Mouse (Mus musculus) spleen, postnatal 4 days (tissue): ENCODE results near the gene Impg2.

Experiments
- DNase-seq, 2 experiments: peaks; one replicate each; pipeline ENCODE4 v3.0.0; 2022; ENCODE audit warnings: low spot score in 2 of 2

The Impg2 gene

DNA sequence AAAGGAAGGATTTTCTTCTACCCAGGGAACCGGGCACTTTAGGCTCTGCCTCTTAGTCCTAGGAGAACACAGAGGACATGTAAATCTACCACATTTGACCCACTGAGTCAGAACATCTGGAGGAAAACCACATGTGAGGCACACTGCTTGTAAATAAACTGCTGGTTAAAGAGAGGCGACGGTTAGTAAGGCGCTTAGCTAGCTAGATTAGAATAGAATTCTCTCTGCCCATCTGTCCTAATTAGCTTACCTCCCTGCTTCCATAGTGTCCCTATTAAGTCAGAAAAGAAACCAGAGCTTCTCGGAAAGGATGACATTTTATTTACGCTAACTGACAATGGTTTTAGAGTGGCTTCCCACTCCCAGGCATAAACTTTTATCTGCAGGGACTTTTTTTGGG, at the start of gene Impg2:
Gene Impg2, plus strand, starts transcription at position 263 of the 400 bp plus-strand sequence.
- no peak for DNase-seq

DNA sequence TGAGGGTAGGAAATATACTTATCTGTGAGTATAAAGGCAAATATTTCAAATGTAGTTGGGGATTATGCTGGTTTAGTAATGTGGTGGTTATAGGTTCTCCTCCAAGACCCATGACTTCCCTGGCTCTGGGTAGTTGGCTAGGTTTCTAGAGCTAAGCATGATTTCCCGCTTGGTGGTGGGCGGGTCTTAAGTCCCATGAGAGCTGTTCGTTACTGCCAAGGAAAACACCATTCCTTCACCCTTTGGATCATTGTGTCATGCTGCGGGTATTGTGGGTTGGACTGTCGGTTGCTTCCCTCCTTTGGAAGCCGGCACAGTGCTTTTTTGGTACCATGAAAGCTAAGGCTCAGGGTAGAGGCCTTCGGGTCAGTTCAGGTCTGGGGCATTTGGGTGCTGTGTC, 40.6 kb upstream of the Impg2 start:
- DNase-seq: no peak

DNA sequence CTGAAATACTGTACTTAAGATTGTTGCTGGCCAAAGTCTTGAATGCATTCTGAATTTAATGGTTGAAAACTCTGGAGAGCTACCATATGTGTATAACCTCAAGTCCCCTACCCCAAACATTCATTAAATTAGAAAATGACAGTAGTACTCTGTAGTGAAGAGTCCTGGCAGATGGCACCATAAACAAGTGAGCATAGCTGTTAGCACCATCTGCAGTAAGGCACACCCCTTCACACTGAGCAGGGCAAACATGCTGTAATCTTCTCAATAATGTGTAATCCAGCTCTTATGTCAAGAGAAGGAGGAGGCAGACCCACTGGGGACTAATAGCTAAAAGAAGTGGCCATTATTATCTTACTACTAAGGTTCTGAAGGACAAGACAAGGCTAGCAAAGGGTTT, 33.9 kb upstream of the Impg2 start:
- no peak for DNase-seq

- DNase-seq: no peak
Measured at GRCm38 (mm10) chr16:56175867-56176581, 28.1 kb upstream of the Impg2 start.

- DNase-seq: no peak
Measured at GRCm38 (mm10) chr16:56186863-56187262, 17.2 kb upstream of the Impg2 start.

DNA sequence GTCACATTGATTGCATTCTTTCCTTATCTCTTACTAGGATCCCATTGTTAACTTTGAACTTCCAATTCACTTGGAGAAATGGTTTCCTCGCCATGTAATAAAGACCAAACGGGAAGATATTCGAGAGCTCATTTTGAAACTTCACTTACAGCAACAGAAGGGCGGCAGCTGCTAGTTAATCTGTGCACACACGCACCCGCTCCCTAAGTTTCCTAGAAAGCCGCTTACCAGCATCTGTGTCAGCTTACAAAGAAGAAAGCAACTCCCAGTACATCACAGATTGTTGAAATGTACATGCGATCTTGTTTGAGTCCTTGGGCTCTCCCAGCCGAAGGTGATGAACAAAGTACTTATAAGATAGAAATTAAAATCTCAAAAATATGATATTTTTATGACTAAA, 15.9 kb upstream of the Impg2 start:
- DNase-seq: no peak

DNA sequence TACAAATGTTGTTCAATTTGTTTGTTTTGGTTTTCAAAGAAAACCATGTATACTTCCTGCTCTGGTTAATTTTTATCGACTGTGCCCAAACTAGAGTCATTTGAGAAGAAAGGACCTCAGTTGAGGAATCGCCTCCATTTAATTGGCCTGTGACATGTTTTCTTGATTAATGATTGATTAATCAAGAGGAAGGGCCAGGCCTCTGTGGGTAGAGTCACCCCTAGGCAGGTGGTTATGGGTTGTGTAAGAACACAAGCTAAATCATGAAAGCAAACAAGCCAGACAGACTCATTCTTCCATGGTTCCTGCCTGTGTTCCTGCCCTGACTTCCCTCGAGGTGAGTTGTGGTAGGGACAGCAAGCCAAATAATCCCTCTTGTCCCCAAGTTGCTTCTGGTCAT, 8.6 kb downstream of the Impg2 start:
- no peak for DNase-seq

- DNase-seq: no peak
Measured at GRCm38 (mm10) chr16:56227686-56228085, 23.6 kb downstream of the Impg2 start.

- DNase-seq: no peak
Measured at GRCm38 (mm10) chr16:56229455-56229854, 25.3 kb downstream of the Impg2 start.

- no peak for DNase-seq
Measured at GRCm38 (mm10) chr16:56231300-56231699, 27.2 kb downstream of the Impg2 start.

GRCm38 (mm10) chr16:56232736-56233135, 28.6 kb downstream of the Impg2 start:
- DNase-seq: no peak

GRCm38 (mm10) chr16:56246031-56246430, 41.9 kb downstream of the Impg2 start:
- DNase-seq: no peak

- DNase-seq: no peak
Measured at GRCm38 (mm10) chr16:56273917-56274316, 69.8 kb downstream of the Impg2 start.

DNA sequence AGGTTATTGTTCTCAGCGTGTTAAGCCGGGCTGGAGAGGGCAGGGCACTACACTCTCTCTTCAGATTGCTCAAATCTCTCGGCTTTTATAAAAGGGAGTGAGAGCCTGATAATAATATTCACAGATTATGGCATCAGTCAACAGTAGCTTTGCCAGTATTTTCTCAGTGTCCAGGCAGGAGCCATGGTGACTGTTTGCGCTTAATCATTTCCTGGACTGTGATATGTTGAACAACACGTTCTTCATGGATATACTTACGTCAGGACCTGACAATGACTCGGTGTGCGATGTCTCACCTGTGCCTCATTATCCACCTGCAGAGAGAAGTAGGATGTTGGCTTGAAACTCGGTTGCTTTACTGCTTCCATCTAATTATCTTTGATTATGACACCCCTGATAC, 74.9 kb downstream of the Impg2 start:
- no peak for DNase-seq

- no peak for DNase-seq
Measured at GRCm38 (mm10) chr16:56279752-56280151, 75.6 kb downstream of the Impg2 start.

GRCm38 (mm10) chr16:56281336-56281735, 77.2 kb downstream of the Impg2 start:
- DNase-seq: no peak

DNA sequence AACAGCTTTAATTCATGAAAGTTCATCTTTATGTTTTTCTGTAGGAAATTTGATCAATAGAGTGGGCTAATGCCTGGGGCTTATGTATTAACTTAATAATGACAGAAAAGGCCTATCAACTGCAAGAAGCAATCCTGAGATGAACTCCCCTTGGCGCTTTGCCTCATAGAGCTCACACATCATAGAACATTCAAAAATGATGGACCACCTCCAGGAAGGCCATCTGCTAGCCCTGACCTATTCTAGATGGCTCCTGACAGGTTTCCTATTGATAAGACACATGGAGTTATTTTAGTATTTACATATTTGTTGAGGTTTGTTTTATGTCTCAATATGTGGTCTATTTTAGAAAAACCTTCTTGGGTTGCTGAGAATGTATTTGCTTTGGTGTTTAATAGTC, 79.2 kb downstream of the Impg2 start:
- no peak for DNase-seq

DNA sequence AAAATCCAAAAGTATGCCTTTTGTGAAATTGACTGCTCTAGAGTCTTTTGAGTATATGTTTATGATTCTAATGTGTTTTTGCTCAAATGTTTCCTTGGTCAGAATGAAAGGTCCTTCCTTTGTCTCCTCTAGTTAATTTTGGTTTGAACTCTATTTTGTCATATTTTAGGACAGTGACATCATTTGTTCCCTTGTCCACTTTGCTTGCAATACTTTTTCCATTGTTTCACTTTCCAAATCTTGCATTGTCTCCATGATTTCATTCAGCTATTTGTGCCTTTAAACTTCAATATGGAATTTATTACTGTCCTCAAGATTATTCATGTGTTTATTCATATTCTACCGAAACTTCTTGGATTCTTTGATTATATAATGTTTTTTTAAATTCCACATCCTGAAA, 79.8 kb downstream of the Impg2 start:
- DNase-seq: no peak

GRCm38 (mm10) chr16:56286076-56286475, 82.0 kb downstream of the Impg2 start:
- DNase-seq: no peak

DNA sequence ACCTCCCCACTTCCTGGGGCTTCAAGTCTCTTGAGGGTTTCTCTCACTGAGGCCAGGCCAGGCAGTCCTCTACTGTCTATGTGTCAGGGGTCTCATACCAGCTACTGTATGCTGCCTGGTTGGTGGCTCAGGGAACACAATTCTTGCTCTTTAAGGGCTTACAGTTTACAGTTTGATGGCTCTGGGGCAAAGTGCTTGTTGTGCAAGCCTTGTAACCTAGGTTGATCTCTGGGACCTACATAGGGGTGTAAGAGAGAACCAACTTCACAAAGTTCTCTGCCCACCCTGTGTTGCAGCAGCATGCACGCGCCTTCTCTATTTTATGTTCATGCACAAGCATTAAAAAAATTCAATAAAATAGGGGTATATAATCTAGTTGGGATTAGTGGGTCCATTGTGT, 82.9 kb downstream of the Impg2 start:
- no peak for DNase-seq

GRCm38 (mm10) chr16:56294887-56295286, 90.8 kb downstream of the Impg2 start:
- no peak for DNase-seq

- no peak for DNase-seq
Measured at GRCm38 (mm10) chr16:56295888-56296648, 92.0 kb downstream of the Impg2 start.

- no peak for DNase-seq
Measured at GRCm38 (mm10) chr16:56298248-56298647, 94.1 kb downstream of the Impg2 start.
